Mouse (Mus musculus) retina, embryonic 14.5 days (tissue): ENCODE results near the gene Gm20532.

ENCODE experiments used
- DNase-seq: peaks from one replicate; pipeline ENCODE4 v3.0.0-alpha.2; 2015; ENCODE audit warnings: low spot score

The Gm20532 gene

GRCm38 (mm10) chr2:26622984-26623383 is 36.5 kb downstream of the Gm20532 start:
- no peak for DNase-seq

- DNase-seq = no peak
These were observed 39.0 kb downstream of the Gm20532 start for GRCm38 (mm10) chr2:26625419-26625818.

GRCm38 (mm10) chr2:26626081-26626480 is 39.6 kb downstream of the Gm20532 start:
- DNase-seq = no peak

- DNase-seq = peak; percentile 87
These were observed 41.7 kb downstream of the Gm20532 start, which contains the start of gene Fam69b for GRCm38 (mm10) chr2:26627921-26628739. Gene Fam69b (plus strand): TSS chr2:26628457.

- DNase-seq = peak; percentile 43
These were observed 42.5 kb downstream of the Gm20532 start for GRCm38 (mm10) chr2:26628792-26629437.

GRCm38 (mm10) chr2:26632541-26633395 is 46.3 kb downstream of the Gm20532 start:
- no peak for DNase-seq

- no peak for DNase-seq
These were observed 47.6 kb downstream of the Gm20532 start for GRCm38 (mm10) chr2:26633953-26634530.

GRCm38 (mm10) chr2:26634629-26635488 is 48.4 kb downstream of the Gm20532 start:
- DNase-seq = no peak

- no peak for DNase-seq
These were observed 49.3 kb downstream of the Gm20532 start for GRCm38 (mm10) chr2:26635489-26636324.

- no peak for DNase-seq
These were observed 49.8 kb downstream of the Gm20532 start for GRCm38 (mm10) chr2:26636325-26636635.

GRCm38 (mm10) chr2:26637316-26637932 is 51.0 kb downstream of the Gm20532 start:
- no peak for DNase-seq

GRCm38 (mm10) chr2:26638039-26638438 is 51.6 kb downstream of the Gm20532 start:
- DNase-seq = no peak

- DNase-seq = no peak
These were observed 52.1 kb downstream of the Gm20532 start for GRCm38 (mm10) chr2:26638572-26638971.

- peak; percentile 55 for DNase-seq
These were observed 52.6 kb downstream of the Gm20532 start for GRCm38 (mm10) chr2:26639083-26639482.

GRCm38 (mm10) chr2:26639838-26640830 is 53.7 kb downstream of the Gm20532 start:
- peak; percentile 99 for DNase-seq

- DNase-seq = no peak
These were observed 54.7 kb downstream of the Gm20532 start for GRCm38 (mm10) chr2:26641006-26641647.

- peak; percentile 78 for DNase-seq
These were observed 57.5 kb downstream of the Gm20532 start for GRCm38 (mm10) chr2:26643942-26644341.
